Mouse (Mus musculus): ENCODE results near the gene Fcor.

Gene Fcor

DNA sequence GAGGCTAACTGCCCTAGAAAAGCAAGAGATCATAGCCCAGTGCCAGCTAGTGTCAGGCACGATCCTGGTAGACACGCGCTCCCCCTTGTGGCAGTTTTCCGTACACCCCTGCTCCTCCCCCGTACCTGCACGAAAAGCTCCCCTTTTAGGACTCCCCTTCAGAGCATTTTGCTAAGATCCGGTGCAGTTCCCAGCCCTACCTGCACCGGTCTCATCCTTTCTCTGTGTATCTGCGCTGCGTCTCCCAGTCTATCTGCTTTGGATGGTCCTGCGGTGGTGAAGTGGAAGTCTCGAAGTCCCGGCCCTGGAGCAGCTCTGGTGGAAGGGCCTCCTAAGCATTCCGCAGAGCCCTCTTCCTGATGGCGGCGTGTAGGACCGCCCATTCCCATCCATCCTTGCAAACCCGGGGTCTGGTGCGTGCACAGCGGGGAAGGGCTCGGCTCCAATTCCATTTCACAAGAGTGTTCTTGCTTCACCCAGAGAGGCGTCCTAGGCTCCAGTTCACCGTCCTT, at the start of gene Fcor:
Gene Fcor (minus strand): TSS at position 383 of the 512 bp plus-strand sequence.
- in situ Hi-C loops (cut with MboI), result loop anchor here (5.0 kb wide), 1 partner anchor 45 kb away; the partner anchor contains the start of gene Pcp2

GRCm38 (mm10) chr8:3721041-3721440, 48.9 kb upstream of the Fcor start:
- in situ Hi-C loops (cut with MboI), result no loop called here

- in situ Hi-C loops (cut with MboI), result no loop called here
Observed at GRCm38 (mm10) chr8:3720551-3720950, 48.4 kb upstream of the Fcor start, which contains the start of gene Clec4g. Gene Clec4g (minus strand): TSS chr8:3720651.

DNA sequence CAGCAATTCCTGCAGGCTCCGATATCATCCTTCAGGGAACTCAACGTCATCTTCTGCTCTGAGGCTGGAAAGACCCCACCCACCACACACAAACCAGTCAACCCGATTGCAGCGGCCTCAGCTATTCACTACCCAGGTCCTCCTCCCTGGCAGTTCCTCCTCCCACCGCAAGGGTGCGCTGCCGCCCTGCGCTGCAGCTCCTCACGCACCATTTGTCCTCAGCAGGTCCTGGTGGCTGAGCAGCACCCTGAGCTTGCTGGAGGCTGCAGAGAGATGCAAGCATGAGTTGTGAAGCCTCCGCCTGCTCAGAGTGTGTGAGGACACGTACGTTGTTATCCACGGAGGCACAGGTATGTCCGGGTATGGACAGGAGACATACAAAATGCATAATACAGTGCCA, 46.4 kb upstream of the Fcor start:
- in situ Hi-C loops (cut with MboI), result no loop called here

DNA sequence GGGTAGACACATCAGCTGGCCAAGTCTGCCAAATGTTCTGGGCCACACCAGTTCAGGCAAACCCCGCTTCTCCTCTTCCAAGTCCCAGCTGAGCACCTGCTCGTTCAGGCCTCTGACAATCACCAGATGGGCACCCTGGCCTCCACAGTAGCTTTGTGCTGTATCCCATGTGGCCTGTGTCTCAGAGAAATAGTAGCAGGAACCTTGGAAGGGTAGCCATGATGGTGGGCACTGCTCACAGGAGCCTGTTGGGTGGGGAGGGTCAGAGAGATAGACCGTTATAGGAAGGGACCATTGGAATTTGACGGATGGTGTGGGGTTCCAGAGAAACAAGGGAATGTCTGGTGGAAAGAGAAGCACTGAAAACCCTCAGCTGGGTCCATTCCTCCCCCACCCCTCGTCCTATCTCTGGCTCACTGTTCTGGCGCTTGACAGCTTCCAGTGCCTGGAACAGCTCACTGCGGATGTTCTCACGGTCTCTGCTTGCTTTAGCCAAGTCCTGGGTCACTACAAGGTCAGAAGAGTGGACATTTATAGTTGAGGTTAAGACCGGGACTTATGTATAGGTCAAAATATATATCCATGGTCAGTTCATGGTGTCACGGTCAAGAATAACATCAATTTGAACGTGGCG, 45.3 kb upstream of the Fcor start:
- in situ Hi-C loops (cut with MboI), result no loop called here

GRCm38 (mm10) chr8:3711646-3712045, 39.5 kb upstream of the Fcor start:
- in situ Hi-C loops (cut with MboI), result no loop called here

DNA sequence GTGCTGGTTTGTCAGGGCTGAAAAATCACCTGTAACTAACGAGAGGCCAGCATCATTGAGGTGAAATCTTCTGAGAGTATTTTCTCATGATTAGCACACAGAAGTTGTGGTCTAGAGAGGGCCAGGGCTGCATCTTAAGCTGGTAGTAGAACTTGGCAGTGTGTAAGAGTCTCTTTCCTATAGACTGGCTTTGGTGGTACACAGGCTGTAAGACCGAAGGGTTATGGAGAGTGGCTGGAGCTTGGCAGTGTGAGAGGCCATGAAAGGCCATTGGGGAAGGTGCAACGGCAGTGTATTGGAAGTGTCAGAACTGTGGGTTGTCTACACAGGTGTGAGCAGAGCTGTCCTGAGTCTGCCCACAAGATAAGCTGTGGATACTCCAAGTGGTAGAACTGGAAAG, 38.1 kb upstream of the Fcor start:
- in situ Hi-C loops (cut with MboI), result no loop called here

GRCm38 (mm10) chr8:3707611-3708010, 35.4 kb upstream of the Fcor start:
- in situ Hi-C loops (cut with MboI), result loop anchor here (10.0 kb wide), 1 partner anchor 247 kb away; the partner anchor contains the start of gene Cd209c

DNA sequence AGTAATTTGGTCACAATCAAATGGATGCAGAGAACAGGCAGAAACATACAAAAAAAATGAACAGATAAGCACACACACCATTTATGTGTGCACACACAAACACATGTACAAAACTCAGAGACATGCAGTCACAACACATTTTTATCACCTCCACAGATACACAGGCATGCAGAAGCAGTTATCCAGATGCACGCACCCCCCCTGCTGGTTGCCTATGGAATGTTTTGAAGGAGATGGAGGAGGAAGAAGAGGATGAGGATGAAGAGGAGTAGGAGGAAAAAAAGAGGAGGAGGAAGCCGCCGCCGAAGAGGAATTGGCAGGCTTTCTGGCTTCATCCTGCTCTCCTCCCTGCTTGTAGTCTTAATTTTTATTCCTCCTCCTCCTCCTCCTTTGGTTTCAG, 33.5 kb upstream of the Fcor start:
- in situ Hi-C loops (cut with MboI), result loop anchor here (10.0 kb wide), 1 partner anchor 249 kb away; the partner anchor contains the start of gene Cd209c

DNA sequence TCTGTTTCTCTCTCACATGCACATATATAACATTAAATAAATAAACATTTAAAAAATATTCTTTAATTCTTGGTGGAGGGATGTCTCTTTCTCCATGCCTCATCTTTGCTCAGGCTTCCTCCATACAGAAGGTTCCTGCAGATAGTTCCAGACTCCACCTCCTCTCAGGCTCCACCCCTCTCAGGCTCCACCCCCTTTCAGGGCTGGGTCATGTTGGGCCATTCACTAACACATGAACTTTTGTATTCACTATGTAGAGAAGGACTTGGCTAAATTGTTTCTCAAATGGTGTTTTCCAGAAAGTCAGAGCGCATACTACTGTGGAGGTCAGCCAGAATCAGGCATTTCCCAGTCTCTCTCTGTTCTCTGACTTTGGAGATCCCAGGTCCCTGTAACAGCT, 29.3 kb upstream of the Fcor start:
- in situ Hi-C loops (cut with MboI), result loop anchor here (10.0 kb wide), 1 partner anchor 253 kb away; the partner anchor contains the start of gene Cd209c

GRCm38 (mm10) chr8:3694121-3694520, 22.0 kb upstream of the Fcor start, which contains the start of gene Fcer2a:
Gene Fcer2a (minus strand): TSS chr8:3694175.
- in situ Hi-C loops (cut with MboI), result no loop called here

DNA sequence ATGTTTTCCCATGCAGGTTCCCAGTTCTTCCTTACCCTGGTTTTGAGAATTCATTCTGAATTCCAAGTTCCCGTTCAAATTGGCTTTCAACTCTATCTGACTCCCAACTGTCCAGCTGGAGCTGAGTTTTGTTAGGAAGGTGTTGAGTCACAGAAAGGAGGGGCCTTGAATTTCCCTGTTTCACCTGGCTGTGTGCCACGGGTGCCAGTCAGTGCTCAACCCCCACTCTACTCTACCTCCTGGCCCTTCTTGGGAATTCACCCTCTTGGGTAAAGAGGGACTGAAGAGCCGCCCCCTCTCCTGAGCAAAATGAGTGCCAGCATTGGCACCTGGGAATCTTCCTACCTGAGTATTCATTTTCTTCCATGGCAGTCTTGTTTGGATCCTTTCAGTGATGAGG, 18.6 kb upstream of the Fcor start:
- in situ Hi-C loops (cut with MboI), result no loop called here

GRCm38 (mm10) chr8:3687537-3687936, 15.4 kb upstream of the Fcor start:
- in situ Hi-C loops (cut with MboI), result no loop called here

DNA sequence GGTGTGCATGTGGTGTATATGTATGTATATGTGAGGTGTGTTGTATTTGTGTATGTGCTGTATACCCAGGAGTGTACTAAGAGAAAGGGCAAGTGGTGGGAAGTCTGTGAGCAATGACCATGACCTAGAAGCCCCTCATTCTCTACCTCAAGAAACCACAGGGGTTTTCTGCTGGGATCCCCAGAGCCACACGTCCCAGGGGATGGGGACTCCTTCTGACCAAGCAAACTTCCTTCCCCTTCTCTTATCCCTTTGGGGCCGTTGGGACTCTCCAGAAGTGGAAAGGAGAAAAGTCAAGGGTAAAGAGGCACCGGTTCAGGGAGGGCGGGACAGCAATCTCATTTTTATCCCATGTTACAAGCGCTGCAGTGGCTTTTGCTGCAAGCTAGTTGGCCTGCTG, 13.3 kb upstream of the Fcor start:
- in situ Hi-C loops (cut with MboI), result no loop called here

DNA sequence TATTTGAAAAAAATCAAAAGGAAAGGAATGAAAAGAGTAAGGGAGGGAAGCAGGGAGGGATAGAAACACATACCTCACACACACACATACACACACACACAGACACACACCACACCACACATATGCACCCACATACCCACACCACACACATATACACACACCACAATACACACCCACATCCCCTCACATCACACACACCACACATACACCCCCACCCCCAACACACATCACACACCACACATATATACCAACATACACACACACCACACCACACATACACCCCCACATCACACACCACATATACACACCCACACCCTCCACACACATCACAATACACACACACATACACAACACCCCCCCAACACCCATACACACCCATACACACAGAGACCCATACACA, 12.4 kb upstream of the Fcor start:
- in situ Hi-C loops (cut with MboI), result no loop called here

DNA sequence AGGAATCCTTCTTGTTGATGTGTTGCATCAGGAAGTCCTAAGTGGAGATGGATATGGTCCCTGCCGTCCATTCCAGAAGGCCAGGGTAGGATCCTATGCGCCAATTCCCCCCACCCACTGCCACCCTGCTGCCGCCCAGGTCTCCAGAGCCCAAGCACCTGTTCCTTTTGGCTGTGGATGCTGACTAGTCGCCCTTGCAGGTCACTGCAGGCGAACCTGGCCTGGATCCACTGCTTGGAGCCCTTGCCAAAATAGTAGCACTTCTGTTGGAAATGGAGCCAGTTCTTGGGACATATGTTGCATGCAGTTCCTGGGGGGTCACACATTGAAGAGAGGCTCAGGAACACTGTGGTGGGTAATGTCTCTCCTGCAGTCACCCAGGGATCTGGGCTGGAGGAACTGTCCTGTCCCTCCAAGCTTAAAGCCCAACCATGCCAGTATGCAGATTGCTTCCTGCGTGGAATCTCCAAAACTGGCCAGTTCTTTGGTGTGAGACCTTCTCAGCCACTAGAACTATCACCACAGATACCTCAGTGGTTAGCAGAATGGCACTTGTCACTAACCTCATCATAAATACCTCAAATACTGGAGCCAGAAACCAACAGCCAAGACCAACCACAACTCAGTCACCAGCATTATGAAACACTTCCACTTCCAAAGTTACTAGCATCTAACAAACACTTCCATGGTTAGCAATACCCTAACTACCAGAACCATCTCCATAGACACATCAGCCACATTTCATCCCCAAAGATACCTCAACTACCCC, 11.4 kb upstream of the Fcor start:
- in situ Hi-C loops (cut with MboI), result no loop called here

DNA sequence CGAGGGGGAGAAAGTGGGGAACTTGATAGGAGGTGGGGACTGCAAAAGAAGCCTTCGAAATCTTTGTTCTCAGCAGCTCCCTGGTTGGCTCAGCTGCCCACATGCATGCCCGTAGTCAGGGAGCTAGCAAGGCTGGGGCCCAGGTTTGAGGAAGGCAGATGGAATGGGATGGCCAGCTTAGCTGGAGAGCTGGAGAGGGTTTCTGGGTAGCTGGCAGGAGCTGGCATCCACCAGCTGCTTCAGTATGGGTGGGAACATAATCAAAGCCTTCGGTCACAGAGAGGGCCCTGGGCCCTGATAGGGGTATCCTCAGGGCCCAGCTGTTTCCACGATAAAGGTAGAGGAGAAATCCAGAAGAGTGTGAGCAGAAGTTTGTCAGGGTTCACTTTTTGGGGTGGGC, 10.3 kb upstream of the Fcor start:
- in situ Hi-C loops (cut with MboI), result no loop called here

- in situ Hi-C loops (cut with MboI), result no loop called here
Observed at GRCm38 (mm10) chr8:3679656-3680055, 7.5 kb upstream of the Fcor start.

DNA sequence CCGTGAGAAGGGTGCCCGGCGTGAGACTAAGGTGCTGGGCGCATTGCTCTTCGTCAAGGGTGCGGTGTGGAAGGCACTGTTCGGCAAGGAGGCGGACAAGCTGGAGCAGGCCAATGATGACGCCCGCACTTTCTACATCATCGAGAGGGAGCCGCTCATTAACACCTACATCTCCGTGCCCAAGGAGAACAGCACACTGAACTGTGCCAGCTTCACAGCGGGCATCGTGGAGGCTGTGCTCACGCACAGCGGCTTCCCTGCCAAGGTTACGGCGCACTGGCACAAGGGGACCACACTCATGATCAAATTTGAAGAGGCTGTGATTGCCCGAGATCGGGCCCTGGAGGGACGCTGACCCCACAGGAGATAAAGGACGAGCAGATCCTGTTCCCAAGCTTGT, 7.1 kb upstream of the Fcor start:
- in situ Hi-C loops (cut with MboI), result no loop called here

DNA sequence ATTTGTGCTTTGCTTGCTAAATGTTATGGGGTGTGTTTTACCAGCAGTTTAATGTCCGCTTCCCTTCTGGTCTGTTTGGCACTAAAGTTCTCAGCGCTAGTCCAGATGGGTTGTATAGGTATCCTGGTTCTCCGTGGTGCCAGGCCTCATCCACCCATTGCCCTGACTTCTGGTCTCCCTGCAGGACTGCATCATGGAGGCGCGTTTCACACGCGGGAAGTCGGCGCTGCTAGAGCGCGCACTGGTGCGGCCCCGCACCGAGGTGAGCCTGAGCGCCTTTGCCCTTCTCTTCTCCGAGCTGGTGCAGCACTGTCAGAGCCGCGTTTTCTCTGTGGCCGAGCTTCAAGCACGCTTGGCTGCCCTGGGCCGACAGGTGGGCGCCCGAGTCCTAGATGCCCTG, 6.7 kb upstream of the Fcor start:
- in situ Hi-C loops (cut with MboI), result no loop called here

- in situ Hi-C loops (cut with MboI), result no loop called here
Observed at GRCm38 (mm10) chr8:3676993-3677579, 4.9 kb upstream of the Fcor start.

- in situ Hi-C loops (cut with MboI), result no loop called here
Observed at GRCm38 (mm10) chr8:3676131-3676992, 4.2 kb upstream of the Fcor start, which contains the start of gene Trappc5. Gene Trappc5 (plus strand): TSS chr8:3676299.
